Mouse (Mus musculus): ENCODE measurements at regions not wholly inside any gene's neighbourhood (a gene's known extent, or its start where the extent isn't known, plus 50 kb on each side); places are given as distances from the start of the nearest gene placed in this dataset.

DNA sequence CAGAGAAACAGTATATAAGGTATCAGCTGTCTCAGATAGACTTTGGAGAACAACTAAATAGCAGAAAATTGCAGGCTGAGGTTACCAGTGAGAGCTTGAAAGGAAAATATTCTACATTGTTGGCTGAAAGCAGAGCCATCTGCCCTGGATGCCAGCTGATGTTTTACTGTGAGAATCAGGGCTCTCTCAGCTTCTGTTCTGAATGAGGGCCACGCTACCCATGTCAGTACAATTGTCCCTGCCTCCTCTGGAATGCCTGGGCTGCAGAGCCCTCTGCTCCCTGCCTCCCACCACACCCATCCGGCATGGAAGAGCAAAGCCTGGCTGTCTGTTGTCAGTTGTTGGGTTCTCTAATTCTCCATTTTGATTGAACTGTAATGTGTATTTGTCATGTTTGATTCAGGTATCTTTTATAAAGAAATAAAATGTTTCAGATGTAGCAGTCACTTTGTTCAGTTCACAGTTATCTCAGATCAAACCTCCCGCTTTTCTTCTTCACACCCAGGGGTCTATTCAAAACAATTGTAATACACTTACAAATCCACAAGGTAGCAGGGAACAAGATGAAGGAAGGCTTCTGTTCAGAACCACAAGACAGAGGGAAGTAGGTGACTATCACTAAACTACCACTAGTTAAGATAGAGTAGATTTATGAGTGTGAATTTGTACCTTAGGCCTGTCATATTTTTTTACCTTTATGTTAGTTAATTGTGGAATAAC is 404.0 kb upstream of the Pou3f2 start:
- H3K9me3 ChIP-seq (ENCODE audit: control insufficient read depth, low read length), result no peaks in the 10 kb centered on the region
- H3K4me3 ChIP-seq (replicated peaks; ENCODE audit: low read length), result no peak overlapping the region
- H3K36me3 ChIP-seq (ENCODE audit: control insufficient read depth, insufficient read depth), result no peaks in the 10 kb centered on the region
- WGBS, result 46% methylated on average over 3 of the region's 3 CpGs
- peak; percentile 31; the same call in 1 of the 2 replicates for ATAC-seq
- no peaks in the 10 kb centered on the region for H3K4me1 ChIP-seq (replicated peaks; ENCODE audit: control insufficient read depth, insufficient read depth, low read length)
- no peak overlapping the region for H3K27ac ChIP-seq (ENCODE audit: low read length)
- no peak overlapping the region for H3K4me2 ChIP-seq (ENCODE audit: low read length)
- H3K27me3 ChIP-seq (replicated peaks; ENCODE audit: control insufficient read depth, insufficient read depth, low read length), result no peaks in the 10 kb centered on the region
- no peak overlapping the region for H3K9ac ChIP-seq (replicated peaks; ENCODE audit: low read depth, low read length)

DNA sequence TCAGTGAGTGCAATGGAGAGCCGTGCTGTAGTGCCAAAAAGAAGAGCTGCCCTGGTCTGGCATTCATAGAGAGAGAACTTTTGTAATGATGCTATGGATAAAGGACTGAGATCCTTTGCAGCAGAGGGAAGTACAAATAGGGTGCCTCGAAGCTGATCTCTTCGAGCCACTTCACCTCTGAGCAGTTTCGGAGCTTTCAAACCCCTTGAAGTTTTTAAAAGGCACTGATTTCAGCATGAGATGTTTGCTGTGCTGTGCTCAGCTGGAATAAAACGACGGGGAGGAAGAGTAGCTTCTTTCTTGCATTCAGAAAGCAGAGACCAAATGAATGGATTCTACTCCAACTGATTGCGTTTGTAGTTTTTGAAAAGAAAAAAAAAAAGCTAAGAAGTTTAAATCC is 392.5 kb upstream of the Pou3f2 start:
- no peaks in the 10 kb centered on the region for H3K27me3 ChIP-seq (replicated peaks; ENCODE audit: control insufficient read depth, insufficient read depth, low read length)
- no peak overlapping the region for H3K27ac ChIP-seq (ENCODE audit: low read length)
- H3K4me1 ChIP-seq (replicated peaks; ENCODE audit: control insufficient read depth, insufficient read depth, low read length), result no peaks in the 10 kb centered on the region
- 5% methylated on average over 7 of the region's 7 CpGs for WGBS
- H3K9me3 ChIP-seq (ENCODE audit: control insufficient read depth, low read length), result no peaks in the 10 kb centered on the region; the same call in 1 of the 2 replicates
- no peak for ATAC-seq
- H3K4me2 ChIP-seq (ENCODE audit: low read length), result no peak overlapping the region
- H3K36me3 ChIP-seq (ENCODE audit: control insufficient read depth, insufficient read depth), result no peaks in the 10 kb centered on the region
- no peak overlapping the region for H3K9ac ChIP-seq (replicated peaks; ENCODE audit: low read depth, low read length)
- no peak overlapping the region for H3K4me3 ChIP-seq (replicated peaks; ENCODE audit: low read length)

DNA sequence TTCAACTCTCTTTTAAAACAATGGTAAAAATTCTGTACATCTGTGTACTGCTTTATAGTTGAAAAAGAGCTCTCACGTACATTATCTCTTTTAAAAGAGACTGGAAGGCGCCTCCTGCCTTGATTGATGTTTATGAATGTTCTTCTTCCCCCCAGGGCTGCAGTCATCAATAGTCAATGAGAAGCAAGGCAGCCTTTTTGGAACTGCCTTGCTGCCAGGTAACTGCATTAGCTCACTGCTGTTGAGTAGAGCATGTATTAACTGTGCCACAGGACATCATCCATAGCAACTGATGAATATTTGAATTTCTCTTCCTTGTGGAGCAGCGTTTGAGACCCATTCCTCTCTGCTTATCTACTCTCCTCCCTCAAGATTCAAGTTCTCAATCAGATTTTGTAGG is 387.2 kb upstream of the Pou3f2 start:
- H3K9me3 ChIP-seq (ENCODE audit: control insufficient read depth, low read length), result no peaks in the 10 kb centered on the region
- no peaks in the 10 kb centered on the region for H3K36me3 ChIP-seq (ENCODE audit: control insufficient read depth, insufficient read depth)
- no peaks in the 10 kb centered on the region for H3K4me1 ChIP-seq (replicated peaks; ENCODE audit: control insufficient read depth, insufficient read depth, low read length)
- WGBS, result 82% methylated on average over 3 of the region's 3 CpGs
- H3K4me3 ChIP-seq (replicated peaks; ENCODE audit: low read length), result no peak overlapping the region
- no peak for ATAC-seq
- H3K4me2 ChIP-seq (ENCODE audit: low read length), result no peak overlapping the region
- H3K9ac ChIP-seq (replicated peaks; ENCODE audit: low read depth, low read length), result no peak overlapping the region
- H3K27ac ChIP-seq (ENCODE audit: low read length), result no peak overlapping the region
- no peaks in the 10 kb centered on the region for H3K27me3 ChIP-seq (replicated peaks; ENCODE audit: control insufficient read depth, insufficient read depth, low read length)

DNA sequence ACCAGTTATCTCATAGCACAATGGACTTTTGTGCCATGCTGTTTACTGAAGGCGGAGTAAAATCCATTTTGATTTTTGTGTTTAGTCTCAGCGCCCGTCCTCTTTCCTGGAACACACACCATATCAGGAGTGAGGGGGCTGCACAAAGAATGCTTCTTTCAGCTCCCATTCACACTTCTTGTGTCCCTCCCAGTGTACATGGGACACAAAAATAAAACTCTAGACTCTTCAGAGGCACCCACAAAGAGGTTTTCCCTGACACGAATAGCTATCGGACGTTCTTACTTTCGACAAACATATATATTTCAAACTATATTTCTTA is 347.9 kb upstream of the Pou3f2 start:
- peak overlapping the region; percentile 67; the same call in 1 of the 2 replicates for H3K27ac ChIP-seq (ENCODE audit: low read length)
- peaks cover 20% of the 10 kb centered on the region for H3K4me1 ChIP-seq (replicated peaks; ENCODE audit: control insufficient read depth, insufficient read depth, low read length)
- WGBS, result 23% methylated on average over 7 of the region's 7 CpGs
- no peak overlapping the region for H3K9ac ChIP-seq (replicated peaks; ENCODE audit: low read depth, low read length)
- no peaks in the 10 kb centered on the region for H3K27me3 ChIP-seq (replicated peaks; ENCODE audit: control insufficient read depth, insufficient read depth, low read length)
- H3K4me2 ChIP-seq (ENCODE audit: low read length), result peak overlapping the region; percentile 37
- no peaks in the 10 kb centered on the region for H3K9me3 ChIP-seq (ENCODE audit: control insufficient read depth, low read length)
- H3K36me3 ChIP-seq (ENCODE audit: control insufficient read depth, insufficient read depth), result no peaks in the 10 kb centered on the region
- H3K4me3 ChIP-seq (replicated peaks; ENCODE audit: low read length), result no peak overlapping the region
- peak; percentile 49; the same call in 1 of the 2 replicates for ATAC-seq

DNA sequence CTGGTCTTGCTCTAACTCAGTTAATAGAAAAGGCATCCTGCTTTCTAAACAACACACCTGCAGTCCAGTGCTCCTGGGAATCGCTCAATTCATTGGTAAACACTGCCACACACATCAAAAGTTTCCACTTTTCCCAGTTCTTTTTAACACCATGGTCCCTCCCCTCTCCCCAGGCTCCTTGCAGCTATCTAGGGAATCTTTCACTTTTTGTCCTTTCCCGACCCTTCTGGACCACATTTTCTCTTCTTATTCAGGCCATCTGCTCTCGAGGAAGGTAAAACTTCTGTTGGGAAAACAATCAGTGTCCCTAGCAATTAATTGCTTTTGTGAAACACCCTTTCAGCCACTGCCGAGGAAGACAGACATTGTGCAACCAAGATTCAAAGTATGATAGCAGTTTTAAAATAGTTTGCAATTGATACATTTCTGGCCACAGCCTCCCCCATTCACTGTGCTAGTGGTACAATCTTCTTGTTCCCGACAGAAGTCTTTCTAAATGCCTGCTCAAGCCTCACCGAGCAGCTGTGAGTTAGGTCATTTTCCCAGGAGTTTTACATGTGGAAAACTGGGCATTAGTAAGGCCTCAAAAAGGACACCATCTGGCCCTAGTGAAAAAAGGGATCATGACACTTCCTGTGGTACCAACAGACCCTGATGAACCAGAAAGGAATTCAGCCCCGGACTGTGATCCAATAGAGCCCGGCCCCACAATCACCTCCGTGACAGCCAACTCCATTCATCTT is 347.4 kb upstream of the Pou3f2 start:
- peak; percentile 88 for ATAC-seq
- Histone ChIP-seq H3K4me3 (replicated peaks; ENCODE audit: low read length) (0 out of 2 replicates have a peak overlapping the region, but pooled peaks have one; percentile 1), H3K9me3 (ENCODE audit: control insufficient read depth, low read length) (no peaks in the 10 kb centered on the region)

DNA sequence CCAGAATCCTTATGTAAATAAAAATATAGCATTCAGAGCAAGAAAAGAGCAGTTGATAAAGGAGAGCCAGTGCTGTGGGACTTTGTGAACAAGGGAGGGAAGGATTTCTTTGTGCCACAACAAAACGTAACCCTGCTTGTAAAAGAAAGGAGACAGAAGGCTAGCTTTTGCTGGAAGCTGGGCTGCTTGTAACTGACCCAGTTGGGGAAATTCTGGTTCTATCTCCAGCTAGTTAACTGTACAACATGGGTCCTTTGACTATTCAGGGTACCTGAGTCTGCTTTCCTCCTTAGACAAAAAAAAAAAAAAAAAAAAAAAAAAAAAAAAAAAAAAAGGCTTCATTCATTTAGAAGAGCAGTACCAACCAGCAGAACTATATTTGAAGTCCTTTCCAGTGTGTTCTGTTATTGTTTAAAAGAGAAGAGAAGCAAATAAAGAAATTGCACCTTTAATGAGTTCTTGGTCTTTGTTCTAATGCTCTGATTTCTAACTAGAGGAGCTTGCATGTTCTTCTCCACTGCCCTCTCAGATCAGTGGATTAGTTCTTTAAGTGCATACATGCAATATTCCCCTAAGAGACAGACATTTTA is 345.8 kb upstream of the Pou3f2 start:
- ATAC-seq, result no peak
- Histone ChIP-seq H3K4me2 (ENCODE audit: low read length) (no peak overlapping the region), H3K36me3 (ENCODE audit: control insufficient read depth, insufficient read depth) (no peaks in the 10 kb centered on the region), H3K27me3 (replicated peaks; ENCODE audit: control insufficient read depth, insufficient read depth, low read length) (no peaks in the 10 kb centered on the region), H3K27ac (ENCODE audit: low read length) (peak overlapping the region; percentile 23; the same call in 1 of the 2 replicates), H3K4me3 (replicated peaks; ENCODE audit: low read length) (no peak overlapping the region), H3K4me1 (replicated peaks; ENCODE audit: control insufficient read depth, insufficient read depth, low read length) (peaks cover 20% of the 10 kb centered on the region), H3K9me3 (ENCODE audit: control insufficient read depth, low read length) (no peaks in the 10 kb centered on the region), H3K9ac (replicated peaks; ENCODE audit: low read depth, low read length) (no peak overlapping the region)
- WGBS, result 6% methylated on average over 1 of the region's 1 CpGs

More for the DNA sequence above, 347.4 kb upstream of the Pou3f2 start:
- no peak overlapping the region for H3K9ac ChIP-seq (replicated peaks; ENCODE audit: low read depth, low read length)
- WGBS, result 2% methylated on average over 9 of the region's 9 CpGs
- H3K27ac ChIP-seq (ENCODE audit: low read length), result peak overlapping the region; percentile 67
- H3K4me2 ChIP-seq (ENCODE audit: low read length), result peak overlapping the region; percentile 37
- no peaks in the 10 kb centered on the region for H3K36me3 ChIP-seq (ENCODE audit: control insufficient read depth, insufficient read depth)
- peaks cover 20% of the 10 kb centered on the region for H3K4me1 ChIP-seq (replicated peaks; ENCODE audit: control insufficient read depth, insufficient read depth, low read length)
- no peaks in the 10 kb centered on the region for H3K27me3 ChIP-seq (replicated peaks; ENCODE audit: control insufficient read depth, insufficient read depth, low read length)

DNA sequence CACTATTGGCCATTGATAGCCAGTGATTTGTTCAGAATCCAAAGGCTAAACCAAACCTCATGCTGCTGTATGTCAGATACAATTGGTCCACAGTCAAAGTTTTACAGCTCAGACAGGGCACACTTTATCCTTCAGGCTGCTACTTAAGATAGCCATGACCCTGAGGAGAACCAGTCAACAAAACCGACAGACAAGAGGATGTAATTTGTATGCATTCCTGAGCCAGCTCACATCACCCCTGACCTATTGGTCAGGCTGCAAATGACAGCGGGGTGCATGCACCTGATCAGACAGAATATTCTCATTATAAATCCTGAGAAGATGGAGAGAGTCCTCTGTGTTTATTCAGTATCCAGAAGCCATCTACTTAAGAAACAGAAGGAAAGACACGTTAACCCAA is 315.5 kb upstream of the Pou3f2 start:
- Histone ChIP-seq H3K4me3 (replicated peaks; ENCODE audit: low read length) (no peak overlapping the region), H3K4me1 (replicated peaks; ENCODE audit: control insufficient read depth, insufficient read depth, low read length) (no peaks in the 10 kb centered on the region), H3K27ac (ENCODE audit: low read length) (no peak overlapping the region), H3K36me3 (ENCODE audit: control insufficient read depth, insufficient read depth) (no peaks in the 10 kb centered on the region), H3K9me3 (ENCODE audit: control insufficient read depth, low read length) (no peaks in the 10 kb centered on the region), H3K4me2 (ENCODE audit: low read length) (no peak overlapping the region), H3K27me3 (replicated peaks; ENCODE audit: control insufficient read depth, insufficient read depth, low read length) (no peaks in the 10 kb centered on the region), H3K9ac (replicated peaks; ENCODE audit: low read depth, low read length) (no peak overlapping the region)
- 53% methylated on average over 3 of the region's 3 CpGs for WGBS
- no peak for ATAC-seq

DNA sequence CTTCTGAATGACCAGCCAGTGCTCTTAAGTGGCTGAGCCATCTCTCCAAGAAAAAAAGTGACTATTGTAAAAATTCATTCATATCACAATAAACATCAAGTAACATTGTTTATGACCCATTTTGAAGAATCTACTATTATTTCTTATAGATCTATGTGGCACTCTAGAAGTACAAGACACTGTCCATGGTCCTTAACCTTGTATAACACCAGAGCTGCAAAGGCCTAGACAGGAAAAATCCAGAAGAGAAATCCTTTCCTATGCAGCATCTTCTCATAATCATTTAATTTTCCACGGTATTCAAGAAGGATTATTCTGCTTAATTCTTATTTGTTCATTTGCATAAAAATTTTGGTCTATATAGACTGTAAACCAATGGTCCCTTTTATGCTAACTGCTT is 304.7 kb upstream of the Pou3f2 start:
- no peak overlapping the region for H3K4me2 ChIP-seq (ENCODE audit: low read length)
- 87% methylated on average over 1 of the region's 1 CpGs for WGBS

DNA sequence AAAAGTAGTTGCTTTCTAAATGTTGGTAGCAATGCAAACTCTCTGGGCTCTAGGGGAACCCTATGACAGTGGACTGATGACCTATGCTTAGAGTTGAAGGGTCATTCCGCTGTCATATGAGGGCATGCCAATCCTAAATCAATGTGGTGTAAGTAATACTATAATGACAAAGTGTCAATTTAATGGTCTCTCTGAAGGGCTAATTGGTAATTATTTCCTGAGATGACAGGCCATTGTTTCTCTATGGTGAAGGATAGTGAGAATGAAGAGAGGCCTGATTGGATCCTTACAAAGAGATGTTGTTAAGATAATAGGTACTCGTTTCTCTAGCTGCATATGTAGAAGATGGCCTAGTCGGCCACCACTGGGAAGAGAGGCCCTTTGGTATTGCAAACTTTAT is 299.7 kb upstream of the Pou3f2 start:
- Histone ChIP-seq H3K4me3 (replicated peaks; ENCODE audit: low read length) (no peak overlapping the region), H3K36me3 (ENCODE audit: control insufficient read depth, insufficient read depth) (no peaks in the 10 kb centered on the region), H3K27ac (ENCODE audit: low read length) (no peak overlapping the region), H3K27me3 (replicated peaks; ENCODE audit: control insufficient read depth, insufficient read depth, low read length) (no peaks in the 10 kb centered on the region), H3K4me1 (replicated peaks; ENCODE audit: control insufficient read depth, insufficient read depth, low read length) (no peaks in the 10 kb centered on the region), H3K4me2 (ENCODE audit: low read length) (no peak overlapping the region), H3K9me3 (ENCODE audit: control insufficient read depth, low read length) (no peaks in the 10 kb centered on the region), H3K9ac (replicated peaks; ENCODE audit: low read depth, low read length) (no peak overlapping the region)
- ATAC-seq, result no peak
- WGBS, result 41% methylated on average over 3 of the region's 3 CpGs

More for the DNA sequence above, 304.7 kb upstream of the Pou3f2 start:
- no peak for ATAC-seq
- H3K36me3 ChIP-seq (ENCODE audit: control insufficient read depth, insufficient read depth), result no peaks in the 10 kb centered on the region
- no peaks in the 10 kb centered on the region for H3K27me3 ChIP-seq (replicated peaks; ENCODE audit: control insufficient read depth, insufficient read depth, low read length)
- no peaks in the 10 kb centered on the region for H3K9me3 ChIP-seq (ENCODE audit: control insufficient read depth, low read length)
- no peak overlapping the region for H3K27ac ChIP-seq (ENCODE audit: low read length)
- H3K4me1 ChIP-seq (replicated peaks; ENCODE audit: control insufficient read depth, insufficient read depth, low read length), result no peaks in the 10 kb centered on the region
- H3K9ac ChIP-seq (replicated peaks; ENCODE audit: low read depth, low read length), result no peak overlapping the region
- no peak overlapping the region for H3K4me3 ChIP-seq (replicated peaks; ENCODE audit: low read length)

Data from forebrain, embryonic 16.5 days (tissue).